Mouse (Mus musculus): Measurements from ENCODE around the gene Amelx. TPM values are rescaled to one million over a fixed set of nuclear protein-coding genes. Genes with fewer than 3 reads are reported as not detected.

The Amelx gene
- polyA plus RNA-seq, 1 experiment from 2014 or later: 0.23 TPM

- WGBS (ENCODE audit: insufficient replicate concordance): 85% methylated on average over 9 of the region's 9 CpGs
- no peaks in the 10 kb centered on the region for H3K9me3 ChIP-seq (replicated peaks; ENCODE audit: control insufficient read depth, low read length)
Observed at GRCm38 (mm10) chrX:169140467-169140866, 46.5 kb downstream of the Amelx start.

GRCm38 (mm10) chrX:169139758-169140157 is 47.2 kb downstream of the Amelx start:
- no peak overlapping the region for H3K4me2 ChIP-seq
- WGBS (ENCODE audit: insufficient replicate concordance): 86% methylated on average over 7 of the region's 7 CpGs
- no peak overlapping the region for H3K9ac ChIP-seq (ENCODE audit: low read depth, low read length)
- H3K9me3 ChIP-seq (replicated peaks; ENCODE audit: control insufficient read depth, low read length): no peaks in the 10 kb centered on the region
- no peaks in the 10 kb centered on the region for H3K36me3 ChIP-seq (ENCODE audit: control insufficient read depth, insufficient read depth, low read length)
- no peaks in the 10 kb centered on the region for H3K4me1 ChIP-seq (ENCODE audit: control insufficient read depth, insufficient read depth, low read length)
- no peak overlapping the region for H3K27ac ChIP-seq (ENCODE audit: low read depth, low read length)
- no peaks in the 10 kb centered on the region for H3K27me3 ChIP-seq (ENCODE audit: control insufficient read depth, insufficient read depth, low read length)
- no peak for ATAC-seq (replicated peaks; ENCODE audit: insufficient number of reproducible peaks, low FRiP score, low TSS enrichment)
- H3K4me3 ChIP-seq (ENCODE audit: low read depth, low read length): no peak overlapping the region

More at GRCm38 (mm10) chrX:169140467-169140866, 46.5 kb downstream of the Amelx start:
- Histone ChIP-seq H3K4me2 (no peak overlapping the region), H3K4me3 (ENCODE audit: low read depth, low read length) (no peak overlapping the region), H3K36me3 (ENCODE audit: control insufficient read depth, insufficient read depth, low read length) (no peaks in the 10 kb centered on the region), H3K27me3 (ENCODE audit: control insufficient read depth, insufficient read depth, low read length) (no peaks in the 10 kb centered on the region), H3K4me1 (ENCODE audit: control insufficient read depth, insufficient read depth, low read length) (no peaks in the 10 kb centered on the region), H3K27ac (ENCODE audit: low read depth, low read length) (no peak overlapping the region), H3K9ac (ENCODE audit: low read depth, low read length) (no peak overlapping the region)
- ATAC-seq (replicated peaks; ENCODE audit: insufficient number of reproducible peaks, low FRiP score, low TSS enrichment): no peak

Other genes starting within 250 kb of the Amelx start
- gene Hccs, start 133.2 kb upstream of the Amelx start, polyA plus RNA-seq (2014; fragmentation: Nextera tagmentation; extraction: Ambion mirVana): 46.0 and 46.8 TPM in 2 replicates